Mouse (Mus musculus) T-cell, adult 2 months (primary cell): ENCODE data around the gene Rag2.
A peak's percentile ranks its signal among the peaks of the same experiment; 100 is the strongest.

ENCODE experiments used
- DNase-seq: peaks from one replicate; pipeline ENCODE4 v3.0.0; 2022; ENCODE audit warnings: low spot score

Rag2 gene

DNA sequence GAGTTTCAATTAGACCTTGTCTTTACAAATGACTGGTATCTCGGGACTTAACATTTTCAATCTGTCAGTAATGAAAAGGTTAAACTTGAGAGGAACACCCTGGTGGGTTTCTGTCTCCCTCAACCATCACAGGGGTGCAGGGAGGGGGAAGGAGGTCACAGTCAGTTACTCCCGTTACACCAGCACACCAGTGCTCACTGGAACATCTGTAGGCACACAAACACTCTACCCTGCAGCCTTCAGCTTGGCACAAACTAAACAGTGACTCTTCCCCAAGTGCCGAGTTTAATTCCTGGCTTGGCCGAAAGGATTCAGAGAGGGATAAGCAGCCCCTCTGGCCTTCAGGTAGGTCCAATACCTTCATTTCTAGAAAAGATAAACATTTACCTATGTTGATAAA, at the start of gene Rag2:
TSS of gene Rag2 (plus strand) at position 193 of the 400 bp plus-strand sequence.
- DNase-seq: no peak

DNA sequence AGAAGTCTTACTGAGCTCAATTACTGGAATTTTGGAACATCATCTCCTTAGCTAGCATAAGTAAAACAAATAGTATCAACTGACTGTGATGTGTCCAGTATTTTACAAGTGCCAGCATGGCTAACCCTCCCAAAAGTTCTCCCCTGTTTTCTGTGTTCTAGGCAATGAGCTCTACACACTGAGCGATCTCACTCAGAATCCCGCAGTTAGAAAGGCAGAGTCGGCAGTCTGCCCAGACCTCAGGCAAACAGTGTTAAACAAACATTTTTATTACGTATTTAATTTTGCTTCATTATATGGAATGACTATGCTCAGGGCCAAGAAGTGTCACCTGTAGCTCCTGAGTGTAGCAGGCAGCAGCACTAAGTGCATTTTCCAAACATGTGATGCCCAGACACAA, 47.3 kb upstream of the Rag2 start:
- no peak for DNase-seq

DNA sequence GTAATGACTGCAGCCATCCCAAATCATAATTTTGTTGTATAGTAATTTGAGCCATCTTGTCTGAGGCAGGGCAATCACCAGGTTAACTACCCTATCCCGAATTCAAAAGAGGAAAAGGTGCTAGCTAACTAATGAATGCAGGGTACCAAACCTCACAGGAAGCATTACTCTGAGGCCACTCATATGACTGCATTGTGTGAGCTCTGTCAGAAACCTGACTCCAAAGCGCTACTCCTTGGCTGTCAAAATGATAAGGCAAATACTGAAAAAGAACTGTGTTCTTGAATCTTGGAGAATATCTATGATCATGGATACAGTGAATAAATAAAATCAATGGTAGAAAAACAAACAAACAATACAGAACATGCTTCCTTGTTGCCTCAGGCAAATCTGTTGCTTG, 44.5 kb upstream of the Rag2 start:
- DNase-seq: no peak

DNA sequence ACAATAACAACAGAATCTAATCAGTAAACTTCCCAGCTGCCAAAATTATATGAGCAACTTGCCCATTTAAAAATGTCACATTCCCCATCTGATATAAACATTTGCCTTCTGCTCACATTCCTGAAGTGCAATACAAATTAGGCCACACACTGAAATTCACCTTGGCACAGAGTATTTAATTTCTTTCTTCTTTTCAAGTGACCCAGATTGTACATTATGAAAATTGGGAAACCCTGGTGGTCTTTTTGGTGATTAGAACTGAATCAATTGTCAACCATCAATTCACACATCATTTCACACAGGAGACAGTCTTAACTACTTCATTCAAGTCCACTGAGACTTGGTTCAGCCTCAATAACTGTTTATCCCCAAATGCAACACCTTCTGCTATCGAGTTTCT, 44.1 kb upstream of the Rag2 start:
- no peak for DNase-seq

DNA sequence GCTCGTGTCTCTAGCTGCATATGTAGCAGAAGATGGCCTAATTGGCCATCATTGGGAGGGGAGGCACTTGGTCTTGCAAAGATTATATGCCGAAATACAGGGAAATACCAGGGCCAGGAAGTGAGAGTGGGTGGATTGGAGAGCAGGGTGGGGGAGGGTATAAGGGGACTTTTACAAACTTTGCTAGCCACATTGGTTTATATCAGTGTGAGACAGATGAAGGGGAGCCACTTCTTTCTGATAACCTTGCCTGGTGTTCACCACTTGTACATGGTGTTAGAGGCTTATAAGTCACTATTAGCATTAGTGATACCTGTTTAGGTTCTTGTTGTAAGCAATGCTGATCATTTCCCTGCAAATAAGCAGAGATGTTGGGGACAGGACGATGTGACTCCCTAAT, 43.5 kb upstream of the Rag2 start:
- no peak for DNase-seq

DNA sequence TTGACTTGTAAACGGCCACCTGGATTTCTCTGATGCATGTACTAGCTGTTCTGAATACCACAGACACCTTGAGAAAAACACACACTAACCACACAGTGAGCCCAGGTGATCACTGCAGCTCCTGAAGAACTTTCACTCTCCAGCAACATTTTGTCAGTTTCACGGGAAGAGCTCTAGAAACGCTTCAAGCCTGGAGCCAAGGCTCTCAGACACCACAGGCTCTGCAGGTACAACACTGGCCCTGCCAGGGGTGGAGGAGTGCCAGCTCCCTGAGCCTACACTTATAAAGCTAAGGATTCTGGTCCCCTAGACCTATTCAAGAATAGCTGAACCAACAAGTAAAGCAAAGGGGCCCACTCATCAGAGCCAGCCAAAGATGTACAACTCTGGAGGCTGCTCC, 43.1 kb upstream of the Rag2 start:
- no peak for DNase-seq

DNA sequence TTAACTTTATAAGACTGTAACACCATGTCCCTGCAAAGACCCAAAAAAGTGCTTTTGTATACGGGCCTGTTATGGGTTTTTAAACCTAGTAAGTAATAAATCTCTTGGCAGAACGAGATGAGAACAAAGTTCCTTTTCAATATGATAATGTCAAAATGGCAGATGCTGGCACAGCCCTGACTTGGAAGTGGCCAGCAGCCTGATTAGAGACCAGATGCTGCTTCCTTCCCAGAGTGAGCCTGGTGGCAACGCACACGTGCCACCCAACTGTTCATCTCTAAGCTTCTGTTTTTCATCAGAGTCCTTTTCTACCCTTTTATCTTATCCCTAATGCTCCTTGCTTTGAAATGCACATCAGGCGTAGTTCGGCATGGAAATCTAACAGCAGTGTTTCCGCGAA, 33.2 kb upstream of the Rag2 start:
- DNase-seq: no peak

DNA sequence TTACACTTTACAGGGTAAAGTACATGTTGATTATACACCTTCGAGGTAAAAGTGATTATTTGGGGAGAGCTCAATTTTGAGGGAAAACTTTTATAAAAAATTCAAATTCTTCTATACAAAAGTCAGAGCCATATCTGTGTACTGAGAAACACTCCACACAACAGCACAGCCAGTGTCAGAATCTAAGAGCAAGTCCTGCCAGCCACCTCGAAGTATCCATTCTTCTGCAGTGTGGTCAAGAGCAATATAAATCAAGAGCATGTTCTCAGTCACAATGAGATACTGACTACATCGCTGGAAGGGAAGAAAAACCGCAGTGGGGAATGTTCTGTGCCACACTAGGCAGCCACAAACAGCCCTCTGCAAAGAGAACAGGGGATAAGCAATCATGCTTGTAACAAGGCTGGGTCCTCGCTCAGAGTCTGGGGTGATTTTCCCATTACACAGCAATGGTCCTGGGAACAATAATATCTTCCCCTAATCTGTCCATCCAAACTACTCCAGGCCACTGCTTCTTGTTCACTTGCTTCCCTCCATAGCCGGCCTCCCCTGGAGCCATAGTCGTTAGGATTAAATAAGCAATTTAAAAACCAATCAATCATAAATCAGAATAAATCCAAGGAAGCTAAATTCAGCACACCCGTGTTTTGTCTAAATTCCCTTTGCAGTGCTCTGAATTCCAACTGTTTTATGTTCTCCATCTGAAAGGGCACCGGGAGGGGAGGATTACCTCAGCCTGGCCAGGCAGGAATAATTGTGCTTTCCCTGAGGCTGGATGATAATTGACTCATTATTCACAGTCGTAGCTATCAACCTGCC, 32.3 kb upstream of the Rag2 start:
- DNase-seq: no peak

DNA sequence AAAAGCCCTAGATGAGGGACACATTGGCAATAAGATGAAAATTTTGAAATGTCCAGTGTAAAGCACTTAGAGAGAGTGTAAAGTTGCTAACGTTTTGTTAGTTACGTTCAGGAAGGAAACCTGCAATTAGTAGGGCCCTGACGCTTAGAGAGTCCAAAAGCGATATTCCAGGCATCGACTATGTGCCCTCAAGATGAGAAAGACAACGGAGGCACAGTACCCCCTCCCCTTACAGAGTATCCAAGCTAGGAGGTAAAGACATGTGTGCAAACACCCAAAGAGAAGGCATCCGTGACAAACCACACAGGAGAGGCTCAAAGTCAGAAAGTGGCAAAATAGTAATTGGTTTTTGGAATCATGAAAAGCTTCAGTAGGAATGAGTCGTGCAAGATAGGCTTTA, 31.6 kb upstream of the Rag2 start:
- no peak for DNase-seq

DNA sequence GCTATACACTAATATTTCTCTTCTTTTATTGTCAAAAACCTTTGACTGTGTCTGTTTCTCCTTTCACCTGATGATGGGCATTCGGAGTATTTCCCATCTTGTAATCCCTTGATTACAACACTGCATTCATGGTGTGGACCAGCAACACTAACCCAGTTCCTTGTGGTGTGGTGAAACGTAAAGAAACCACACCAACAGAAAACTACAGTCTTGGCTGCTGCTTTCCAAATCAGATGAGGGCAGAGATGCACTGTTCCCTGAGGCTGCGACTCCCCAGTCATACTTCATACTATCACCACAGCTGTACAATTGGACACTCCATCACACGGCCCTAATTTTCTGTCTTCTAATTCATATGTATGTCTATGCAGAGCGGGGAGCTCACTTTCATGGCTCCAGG, 29.8 kb upstream of the Rag2 start:
- DNase-seq: no peak

DNA sequence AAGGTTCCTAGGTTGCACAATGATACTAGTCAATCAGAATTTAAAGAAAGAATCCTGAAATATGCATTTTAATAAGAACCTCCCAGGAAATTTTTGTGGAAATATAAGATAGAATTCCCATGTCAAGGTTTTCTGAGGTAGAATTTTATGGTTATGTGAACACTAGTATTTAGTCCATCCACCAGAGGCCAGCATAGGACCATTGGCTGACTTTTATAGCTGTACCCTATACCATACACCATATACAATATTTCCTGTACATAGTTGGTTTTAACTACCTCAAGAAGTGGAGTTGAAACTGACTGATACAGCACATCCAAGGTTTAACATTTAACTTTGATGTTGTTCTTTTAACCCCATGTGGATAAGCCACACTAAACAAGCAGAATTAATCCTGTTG, 27.3 kb upstream of the Rag2 start:
- DNase-seq: no peak

DNA sequence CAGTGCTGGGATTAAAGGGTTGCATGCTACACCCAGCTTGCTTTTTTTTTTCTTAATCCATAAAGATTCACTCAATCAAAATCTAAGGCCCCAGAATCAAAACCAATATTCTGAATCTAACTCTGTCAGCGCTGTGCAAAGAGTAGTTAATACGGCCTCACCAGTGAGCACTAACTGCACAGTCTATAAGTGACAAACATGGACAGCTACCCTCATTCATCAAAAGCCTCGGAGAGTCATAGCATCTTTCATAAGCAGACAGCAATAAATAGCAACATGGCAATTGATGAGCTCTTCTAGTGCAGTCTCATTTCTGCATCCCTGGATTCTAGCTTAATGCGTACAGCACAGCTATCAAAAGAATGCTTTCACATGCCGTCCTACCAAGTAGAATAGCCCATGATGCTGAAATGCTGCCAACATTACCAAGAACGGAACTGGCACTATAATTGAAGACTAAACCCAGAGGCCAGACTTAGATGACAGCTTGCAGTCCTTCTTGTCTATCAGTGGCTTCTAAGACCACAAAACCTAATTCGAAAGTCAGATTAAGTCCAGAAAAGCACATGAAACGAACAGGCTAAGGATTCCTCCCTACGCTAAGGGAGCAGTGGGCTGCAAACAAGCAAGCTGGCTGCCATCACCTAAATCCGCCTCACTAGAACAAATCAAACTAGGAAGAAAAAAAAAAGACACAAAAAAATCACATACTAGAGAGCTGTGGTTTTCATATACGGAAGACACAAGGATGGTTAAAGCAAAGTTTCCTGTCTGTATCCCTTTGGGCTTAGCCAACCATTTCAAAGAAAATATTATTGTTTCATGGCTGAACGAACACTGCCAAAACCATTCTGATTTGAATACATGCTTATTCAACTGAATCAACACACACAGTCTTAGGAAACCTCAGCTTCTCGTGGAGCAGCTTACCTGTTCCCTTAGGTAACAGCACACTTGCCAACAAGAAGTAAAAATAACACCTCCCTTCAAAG, 26.0 kb upstream of the Rag2 start:
- no peak for DNase-seq

DNA sequence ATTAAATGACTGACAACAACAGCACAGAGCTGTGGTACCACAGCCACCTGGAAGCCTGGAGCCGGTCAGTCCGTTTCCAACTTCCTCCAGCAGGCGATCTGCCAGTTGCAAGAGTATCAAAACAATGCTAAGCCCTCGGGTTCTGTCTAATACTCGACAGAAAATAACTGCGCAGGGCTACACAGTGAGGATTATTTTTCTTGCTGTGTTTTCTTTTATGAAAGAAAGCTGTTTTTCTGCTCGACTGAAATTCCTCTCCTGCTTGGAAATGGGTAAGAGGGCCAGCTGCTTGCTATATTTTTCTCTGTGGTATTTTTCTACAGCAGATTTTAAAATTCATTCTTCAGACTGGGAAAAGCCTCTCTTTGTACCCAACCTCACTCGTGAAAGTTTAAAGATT, 23.8 kb upstream of the Rag2 start:
- no peak for DNase-seq

DNA sequence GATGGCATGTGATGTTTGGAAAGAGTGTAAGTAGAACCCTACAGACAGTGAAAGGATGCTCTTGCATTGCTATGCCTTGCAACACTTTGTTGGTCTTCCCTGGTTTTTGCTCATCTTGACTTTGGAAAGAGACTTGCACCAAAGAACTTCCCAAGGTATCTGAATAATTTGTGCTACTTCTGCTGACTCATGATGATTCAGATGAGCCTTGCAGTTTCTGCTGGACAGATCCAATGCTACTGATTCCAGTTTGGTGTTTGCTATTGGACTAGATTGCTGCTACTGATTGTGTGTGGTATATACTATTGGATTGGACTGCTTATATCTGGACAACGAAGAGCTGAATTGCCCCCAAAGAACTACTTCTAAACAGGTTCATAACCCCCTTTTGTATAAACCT, 21.4 kb upstream of the Rag2 start:
- no peak for DNase-seq

DNA sequence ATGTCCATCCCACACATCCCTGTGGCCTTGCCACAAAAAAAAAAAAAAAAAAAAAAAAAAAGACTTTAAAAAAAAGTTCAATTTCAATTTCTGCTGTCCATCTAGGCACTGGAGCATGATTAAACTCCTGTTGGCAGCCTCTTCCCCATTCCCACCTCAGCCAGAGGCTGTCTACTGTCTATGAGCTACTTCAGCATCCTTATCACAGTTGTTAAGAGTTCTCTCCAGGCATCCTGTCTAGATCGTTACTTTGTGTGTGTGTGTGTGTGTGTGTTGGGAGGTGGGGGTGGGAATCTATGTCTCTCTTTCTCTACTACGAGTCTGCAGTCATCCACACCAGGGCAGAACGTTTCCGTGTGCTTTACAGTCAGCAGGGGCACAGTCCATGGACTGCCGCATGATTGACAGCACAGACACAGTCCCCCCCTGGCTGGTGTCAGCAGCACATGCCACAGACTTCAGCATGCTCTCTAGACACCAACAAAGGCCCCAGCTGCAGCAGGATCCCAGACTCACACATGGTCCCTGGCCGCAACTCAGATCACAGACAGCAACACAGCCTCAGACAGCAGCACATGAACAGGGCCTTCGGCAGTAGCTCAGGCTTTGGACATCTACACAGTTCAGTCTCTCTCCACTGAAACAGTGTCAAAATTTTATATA, 16.2 kb upstream of the Rag2 start:
- DNase-seq: no peak

DNA sequence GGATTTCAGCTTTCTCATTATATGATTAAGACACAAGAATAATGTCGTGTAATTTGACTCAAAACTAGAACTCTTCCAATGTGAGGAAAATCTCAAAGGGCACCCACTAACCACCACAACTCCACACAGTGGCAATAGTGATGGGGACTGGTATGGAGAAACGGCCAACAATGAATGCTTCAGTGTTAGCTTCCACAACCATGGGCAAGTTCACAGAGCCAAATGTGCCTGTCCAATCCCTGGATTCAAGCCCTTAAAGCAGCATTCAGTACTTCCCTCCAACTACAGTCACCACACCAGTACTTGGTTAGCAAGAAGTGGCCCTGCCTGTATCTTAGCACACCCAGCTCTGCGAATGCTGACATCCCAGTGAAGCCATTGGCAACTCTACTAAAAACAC, 13.7 kb upstream of the Rag2 start:
- no peak for DNase-seq

DNA sequence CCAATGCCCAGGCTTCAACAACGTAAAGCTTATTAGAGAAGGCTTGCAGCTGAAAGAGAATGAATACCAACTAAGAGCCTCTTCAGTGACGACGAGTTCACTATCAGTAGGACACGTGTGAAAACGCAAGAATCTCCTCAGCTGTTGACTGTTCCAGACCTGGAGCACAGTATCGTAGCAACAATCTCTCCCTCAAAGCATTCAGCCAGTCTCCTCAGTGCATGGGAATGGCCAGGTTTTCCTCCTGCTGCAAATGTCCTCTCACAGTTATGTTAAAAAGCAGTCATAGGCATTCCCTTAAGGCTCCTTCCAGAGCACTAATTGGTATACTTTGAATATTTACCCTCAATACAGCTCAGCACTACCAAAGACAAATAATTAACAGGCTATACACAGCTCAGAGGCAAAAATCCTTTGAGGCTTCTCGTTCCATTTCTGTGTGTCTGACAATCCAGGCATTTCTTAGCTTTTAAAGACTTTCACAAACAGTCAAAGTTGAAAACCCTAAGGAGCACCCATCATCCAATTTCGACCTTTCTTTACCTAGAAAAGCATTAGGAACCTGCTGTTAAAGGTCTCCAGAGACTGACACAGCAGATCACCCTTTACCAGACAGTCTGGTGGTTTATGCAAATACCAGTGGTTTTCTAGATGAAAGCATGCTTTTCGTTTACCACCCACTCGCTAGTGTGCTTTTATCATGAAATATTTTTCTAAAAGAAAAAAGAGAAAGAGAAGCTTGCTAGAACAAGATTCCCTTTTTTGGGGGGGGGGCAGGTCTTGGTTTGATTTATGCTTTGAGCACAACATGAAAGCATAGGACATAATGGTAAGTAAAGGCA, 8.8 kb upstream of the Rag2 start:
- DNase-seq: peak; percentile 21

DNA sequence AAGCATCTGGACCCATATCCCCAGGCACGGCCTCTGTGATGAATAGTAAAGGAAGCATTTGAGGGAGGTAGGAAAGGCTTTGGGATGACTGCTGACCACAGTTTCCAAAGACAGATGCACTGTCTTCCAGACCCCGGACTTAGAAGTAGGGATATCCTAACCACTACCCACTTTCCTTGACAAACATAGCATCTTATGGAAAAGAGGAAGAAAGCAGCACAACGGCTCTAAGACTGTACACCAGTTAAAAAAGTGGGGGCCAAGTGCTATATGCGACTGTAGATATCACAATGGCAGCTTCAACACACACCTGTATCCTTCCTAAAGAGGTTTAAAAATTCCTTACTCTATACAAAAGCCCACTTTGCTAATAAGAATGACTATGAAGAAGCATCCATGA, 6.1 kb upstream of the Rag2 start:
- no peak for DNase-seq

DNA sequence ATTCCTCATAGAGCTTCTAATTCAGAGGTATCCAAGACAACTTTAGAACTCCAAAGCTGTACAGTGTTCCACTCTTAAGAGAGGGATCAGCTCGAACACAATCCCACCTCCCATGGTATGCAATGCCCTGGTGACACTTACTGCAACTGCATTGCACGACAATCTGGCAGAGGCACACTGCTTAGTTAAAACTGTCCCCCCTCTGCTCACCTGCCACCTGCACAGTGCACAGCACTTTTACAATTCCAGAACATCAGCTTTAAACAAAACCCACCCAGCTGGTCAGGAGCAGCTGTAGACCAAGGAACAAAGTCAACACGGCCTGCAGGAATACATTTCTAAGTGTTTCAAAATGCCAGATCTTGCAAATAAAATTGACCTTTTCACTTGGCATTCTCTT, 3.6 kb upstream of the Rag2 start:
- DNase-seq: no peak

DNA sequence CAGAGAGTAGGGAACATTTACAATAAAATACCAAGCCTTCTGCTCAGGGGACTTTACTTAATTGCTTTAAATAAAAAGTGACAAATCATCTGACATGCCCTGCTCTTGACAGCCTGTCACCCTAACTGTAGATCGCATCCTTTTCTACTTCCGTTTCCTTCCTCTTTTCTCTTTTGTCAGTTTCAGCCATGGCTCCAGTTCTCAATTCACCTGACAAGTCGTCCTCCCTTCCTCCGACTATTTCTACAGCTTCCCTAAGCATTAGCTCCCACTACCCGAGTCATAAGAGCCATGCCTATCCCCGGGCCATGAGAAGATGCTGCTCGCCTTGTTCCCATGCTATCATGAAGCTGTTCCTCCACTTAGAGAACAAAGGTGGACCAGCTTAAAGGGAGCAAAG, 2.9 kb upstream of the Rag2 start:
- DNase-seq: no peak

DNA sequence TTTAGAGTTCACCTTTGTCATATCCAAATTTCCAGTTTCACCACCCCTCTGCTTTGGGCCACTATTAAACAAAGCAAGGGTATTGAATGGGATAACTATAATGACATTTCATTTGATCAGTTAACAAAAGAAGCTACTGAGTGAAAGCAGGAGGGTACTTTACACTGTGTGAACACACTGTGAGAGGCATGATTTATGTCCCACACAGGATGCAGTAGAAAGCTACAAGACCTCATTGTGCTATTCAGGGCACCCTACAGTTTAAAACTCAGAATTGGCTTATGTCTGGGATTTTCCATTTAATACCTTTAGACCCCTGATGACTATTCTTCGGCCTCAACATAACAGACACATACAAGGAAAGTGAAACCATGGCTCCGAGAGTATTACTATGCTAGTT, 1.5 kb upstream of the Rag2 start:
- no peak for DNase-seq

DNA sequence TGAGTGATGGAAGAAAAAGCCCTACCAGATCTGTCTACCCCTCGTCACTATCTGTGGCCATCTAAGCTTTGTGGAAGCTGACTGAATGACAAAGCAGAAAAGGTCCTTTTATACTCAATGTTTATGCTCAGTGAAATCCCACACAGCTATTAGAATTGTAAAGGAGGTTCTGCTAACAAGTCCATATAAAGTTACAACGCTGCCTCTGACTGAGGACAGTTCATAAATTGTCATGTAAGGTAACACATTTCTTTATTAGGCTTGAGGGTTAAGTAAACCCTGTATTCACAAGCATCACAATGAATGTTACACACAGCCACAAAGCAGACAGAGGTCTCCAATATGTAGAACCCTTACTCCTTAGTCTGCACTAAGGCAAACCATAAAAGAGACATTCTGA, 507 bp upstream of the Rag2 start:
- no peak for DNase-seq
